In the genomic region with DNA sequence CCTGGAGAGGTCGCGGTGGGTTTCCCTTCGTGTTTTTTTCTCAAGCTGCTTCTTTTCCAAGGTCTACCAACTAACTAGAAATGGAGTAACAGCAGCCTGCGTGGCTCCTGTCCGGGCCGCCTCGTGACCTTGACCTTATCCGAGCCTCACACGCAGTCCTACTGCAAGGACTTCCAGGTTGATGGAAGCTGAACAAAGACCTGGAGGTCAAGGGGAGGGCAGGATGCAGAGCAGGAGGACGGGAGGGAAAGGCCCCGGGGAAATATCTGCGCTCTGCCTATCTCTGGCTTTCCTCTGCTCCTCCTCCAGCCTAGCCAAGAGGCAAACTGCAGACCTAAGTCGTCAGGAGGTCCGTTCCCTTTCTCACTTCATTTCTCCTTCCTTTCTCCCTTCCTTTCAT, we compare ENCODE assay signal across 17 mouse cellular contexts. TPM values are rescaled to one million over a fixed set of nuclear protein-coding genes. Genes with fewer than 3 reads are reported as not detected.
A peak's percentile ranks its signal among the peaks of the same experiment; 100 is the strongest.
DNase-seq lines count a peak whose midpoint lies in the region; ATAC-seq and TF ChIP-seq lines count a peak whose summit lies in the region.
"Had no signal": no experiment of that assay in that cellular context is flagged by ENCODE, and none has a peak within 500 bp of the region (broad histone marks: within the 10 kb centered on the region; RNA-seq: fewer than 3 reads in every experiment).

No protein-coding gene starts in this region.

- DNase-seq in heart, postnatal 4 days, result no peak
- DNase-seq in liver, postnatal 0 days, result no peak
- DNase-seq in embryo, embryonic 9.5 days (ENCODE audit: extremely low spot score), result peak; percentile 25
- no peak for DNase-seq in right cerebral cortex, postnatal 10 days (ENCODE audit: low spot score in 2 of 2)
- no peak for DNase-seq in midbrain, embryonic 10.5 days (ENCODE audit: low spot score)
- DNase-seq: right cerebral cortex, postnatal 14 days had no signal

- H3K4me2 ChIP-seq in heart, embryonic 14.5 days (ENCODE audit: low read length), result peak overlapping the region; percentile 47
- peak overlapping the region; percentile 19; the same call in 1 of the 2 replicates for H3K4me2 ChIP-seq in liver, embryonic 12.5 days
- H3K4me2 ChIP-seq in liver, postnatal 0 days (ENCODE audit: low read depth, low read length), result no peak overlapping the region
- H3K4me2 ChIP-seq in limb, embryonic 15.5 days, result 0 out of 2 replicates have a peak overlapping the region, but pooled peaks have one; percentile 10
- H3K4me2 ChIP-seq: lung, embryonic 15.5 days; midbrain, embryonic 12.5 days; neural tube, embryonic 13.5 days had no signal

- ATAC-seq in heart, embryonic 14.5 days (ENCODE audit: insufficient number of reproducible peaks, insufficient read depth, low FRiP score, low read depth), result no peak
- no peak for ATAC-seq in liver, embryonic 12.5 days
- ATAC-seq in liver, postnatal 0 days, result no peak
- no peak for ATAC-seq in limb, embryonic 15.5 days (ENCODE audit: insufficient number of reproducible peaks, low FRiP score, low TSS enrichment, low read depth)
- ATAC-seq: forebrain, embryonic 16.5 days had no signal

- H3K9me3 ChIP-seq in heart, embryonic 14.5 days (ENCODE audit: control insufficient read depth, low read length), result no peaks in the 10 kb centered on the region
- H3K9me3 ChIP-seq in liver, embryonic 12.5 days (replicated peaks), result no peaks in the 10 kb centered on the region
- H3K9me3 ChIP-seq in liver, postnatal 0 days (ENCODE audit: low read length), result no peaks in the 10 kb centered on the region
- H3K9me3 ChIP-seq in limb, embryonic 15.5 days, result no peaks in the 10 kb centered on the region
- H3K9me3 ChIP-seq in midbrain, embryonic 10.5 days (replicated peaks), result no peaks in the 10 kb centered on the region
- H3K9me3 ChIP-seq: lung, embryonic 15.5 days; midbrain, embryonic 12.5 days; neural tube, embryonic 13.5 days had no signal

- WGBS in heart, embryonic 14.5 days, result 13% methylated on average over 14 of the region's 14 CpGs
- 11% methylated on average over 14 of the region's 14 CpGs for WGBS in liver, embryonic 12.5 days (ENCODE audit: insufficient replicate concordance)
- 11% methylated on average over 14 of the region's 14 CpGs for WGBS in liver, postnatal 0 days (ENCODE audit: insufficient replicate concordance)
- WGBS in limb, embryonic 15.5 days, result 19% methylated on average over 14 of the region's 14 CpGs
- 23% methylated on average over 14 of the region's 14 CpGs for WGBS in midbrain, embryonic 10.5 days

- TF ChIP-seq CTCF in liver, postnatal 0 days (IDR thresholded peaks at IDR 0.05; ENCODE audit: low read depth), result no peak

- H3K27me3 ChIP-seq in heart, embryonic 14.5 days (ENCODE audit: control insufficient read depth, insufficient read depth, low read length), result no peaks in the 10 kb centered on the region; the same call in 1 of the 2 replicates
- H3K27me3 ChIP-seq in liver, embryonic 12.5 days (replicated peaks), result peaks cover 33% of the 10 kb centered on the region
- peaks cover 18% of the 10 kb centered on the region for H3K27me3 ChIP-seq in liver, postnatal 0 days (ENCODE audit: insufficient read depth, low read length)
- peaks cover 14% of the 10 kb centered on the region for H3K27me3 ChIP-seq in limb, embryonic 15.5 days
- peaks cover 47% of the 10 kb centered on the region for H3K27me3 ChIP-seq in midbrain, embryonic 10.5 days (ENCODE audit: low read depth, poor library complexity, severe bottlenecking)
- H3K27me3 ChIP-seq: CH12.LX had no signal

- no peak overlapping the region for H3K27ac ChIP-seq in heart, embryonic 14.5 days (replicated peaks in 1 of 2; ENCODE audit: control insufficient read depth in 1 of 2, insufficient read depth in 1 of 2, low read depth in 2 of 2, low read length in 2 of 2)
- no peak overlapping the region for H3K27ac ChIP-seq in liver, embryonic 12.5 days
- no peak overlapping the region for H3K27ac ChIP-seq in liver, postnatal 0 days (ENCODE audit: low read depth)
- no peak overlapping the region for H3K27ac ChIP-seq in limb, embryonic 15.5 days
- H3K27ac ChIP-seq in midbrain, embryonic 10.5 days (replicated peaks), result no peak overlapping the region
- H3K27ac ChIP-seq: lung, embryonic 15.5 days; midbrain, embryonic 12.5 days; neural tube, embryonic 13.5 days had no signal

- H3K4me1 ChIP-seq in heart, embryonic 14.5 days (ENCODE audit: control insufficient read depth in 2 of 2, insufficient read depth in 2 of 2, low read length in 2 of 2), result peaks cover 0 to 4% of the 10 kb centered on the region in 2 experiments; a peak in 1 of 4 replicates
- no peaks in the 10 kb centered on the region for H3K4me1 ChIP-seq in liver, embryonic 12.5 days
- H3K4me1 ChIP-seq in liver, postnatal 0 days (ENCODE audit: insufficient read depth), result no peaks in the 10 kb centered on the region; the same call in 1 of the 2 replicates
- H3K4me1 ChIP-seq in limb, embryonic 15.5 days, result peaks cover 5% of the 10 kb centered on the region; the same call in 1 of the 2 replicates
- peaks cover 13% of the 10 kb centered on the region for H3K4me1 ChIP-seq in midbrain, embryonic 10.5 days
- H3K4me1 ChIP-seq: lung, embryonic 15.5 days had no signal

- no peak for TF ChIP-seq EP300 in liver, postnatal 0 days (IDR thresholded peaks at IDR 0.05; ENCODE audit: low read depth)

- no peak overlapping the region for H3K9ac ChIP-seq in heart, embryonic 14.5 days (ENCODE audit: low read length)
- H3K9ac ChIP-seq in liver, embryonic 12.5 days, result no peak overlapping the region
- H3K9ac ChIP-seq in liver, postnatal 0 days (replicated peaks), result no peak overlapping the region
- no peak overlapping the region for H3K9ac ChIP-seq in limb, embryonic 15.5 days
- H3K9ac ChIP-seq: lung, embryonic 15.5 days; midbrain, embryonic 12.5 days; neural tube, embryonic 13.5 days had no signal

- no peak overlapping the region for H3K4me3 ChIP-seq in heart, embryonic 14.5 days (ENCODE audit: control insufficient read depth in 1 of 2, insufficient read depth in 1 of 2, low read depth in 1 of 2, low read length in 2 of 2)
- no peak overlapping the region for H3K4me3 ChIP-seq in liver, embryonic 12.5 days
- H3K4me3 ChIP-seq in liver, postnatal 0 days (ENCODE audit: low read depth, low read length), result no peak overlapping the region
- no peak overlapping the region for H3K4me3 ChIP-seq in limb, embryonic 15.5 days
- no peak overlapping the region for H3K4me3 ChIP-seq in midbrain, embryonic 10.5 days
- H3K4me3 ChIP-seq: lung, embryonic 15.5 days; midbrain, embryonic 12.5 days; neural tube, embryonic 13.5 days had no signal

- H3K36me3 ChIP-seq in heart, embryonic 14.5 days (ENCODE audit: control insufficient read depth, insufficient read depth, low read length), result no peaks in the 10 kb centered on the region
- no peaks in the 10 kb centered on the region for H3K36me3 ChIP-seq in liver, embryonic 12.5 days
- H3K36me3 ChIP-seq in liver, postnatal 0 days (replicated peaks; ENCODE audit: insufficient read depth, low read length), result no peaks in the 10 kb centered on the region
- no peaks in the 10 kb centered on the region for H3K36me3 ChIP-seq in limb, embryonic 15.5 days
- no peaks in the 10 kb centered on the region for H3K36me3 ChIP-seq in midbrain, embryonic 10.5 days
- H3K36me3 ChIP-seq: lung, embryonic 15.5 days; midbrain, embryonic 12.5 days; neural tube, embryonic 13.5 days had no signal

RNA-seq across cellular contexts. Expression of a gene that starts 18.9 kb away (rescaled TPM):
- polyA plus RNA-seq in heart, embryonic 14.5 days (2014; fragmentation: Nextera tagmentation; extraction: Ambion mirVana), result not detected in 2 replicates
- total RNA-seq in heart, postnatal 4 days (2021), result not detected
- polyA plus RNA-seq in liver, embryonic 12.5 days (2016; fragmentation: Nextera tagmentation; extraction: Ambion mirVana), result 0.06 TPM in 1 of 2 replicates, not detected in the other
- not detected in 2 replicates for polyA plus RNA-seq in liver, postnatal 0 days (2015; fragmentation: Nextera tagmentation; extraction: Ambion mirVana)
- polyA plus RNA-seq in limb, embryonic 15.5 days (2015; fragmentation: Nextera tagmentation; extraction: Ambion mirVana), result 0.10 TPM in 1 of 2 replicates, not detected in the other
- polyA plus RNA-seq in midbrain, embryonic 10.5 days (2016; fragmentation: Nextera tagmentation; extraction: Ambion mirVana), result 0.07 TPM in 1 of 2 replicates, not detected in the other
- total RNA-seq: left cerebral cortex, postnatal 10 days had no signal
- polyA plus RNA-seq: forebrain, embryonic 16.5 days; gonadal fat pad, adult 2 months; large intestine, adult 2 months; lung, embryonic 15.5 days had no signal
